Comparison of ENCODE assay signal across 19 mouse cellular contexts in the genomic region with DNA sequence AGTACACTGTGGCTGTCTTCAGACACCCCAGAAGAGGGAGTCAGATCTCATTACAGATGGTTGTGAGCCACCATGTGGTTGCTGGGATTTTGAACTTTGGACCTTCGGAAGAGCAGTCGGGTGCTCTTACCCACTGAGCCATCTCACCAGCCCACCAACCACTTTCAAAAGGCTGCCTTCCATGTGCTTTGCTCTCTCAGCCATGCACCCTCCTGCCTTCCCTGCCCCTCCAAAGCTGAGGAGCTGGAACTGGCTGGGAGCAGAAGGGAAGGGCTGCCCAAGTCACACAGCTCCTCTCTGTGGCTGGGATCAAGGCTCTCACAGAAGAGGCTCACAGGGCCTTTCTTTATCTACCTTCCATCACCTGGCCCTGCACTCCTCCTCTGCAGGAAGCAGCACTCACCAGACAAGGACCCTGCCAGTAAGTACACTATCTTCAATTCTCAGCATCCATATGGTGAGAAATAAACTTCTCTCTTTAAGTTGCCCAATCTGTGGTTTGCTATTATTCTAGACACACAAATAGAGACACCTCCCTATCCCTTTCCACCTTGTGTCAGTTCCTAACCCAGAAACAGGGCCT. TPM values are rescaled to one million over a fixed set of nuclear protein-coding genes. Genes with fewer than 3 reads are reported as not detected.
DNase-seq lines count a peak whose midpoint lies in the region; ATAC-seq lines count a peak whose summit lies in the region.
"Had no signal": no experiment of that assay in that cellular context is flagged by ENCODE, and none has a peak within 500 bp of the region (broad histone marks: within the 10 kb centered on the region; RNA-seq: fewer than 3 reads in every experiment).

No protein-coding gene starts in this region.

- WGBS in heart, embryonic 10.5 days = 71% methylated on average over 2 of the region's 2 CpGs
- 51% methylated on average over 2 of the region's 2 CpGs for WGBS in liver, embryonic 15.5 days (ENCODE audit: insufficient replicate concordance)

- H3K9me3 ChIP-seq in heart, embryonic 10.5 days = no peaks in the 10 kb centered on the region
- no peaks in the 10 kb centered on the region for H3K9me3 ChIP-seq in liver, embryonic 15.5 days (replicated peaks)
- H3K9me3 ChIP-seq: forebrain, embryonic 13.5 days; midbrain, embryonic 15.5 days had no signal

- DNase-seq in heart, embryonic 10.5 days (ENCODE audit: low spot score) = peak; percentile 82
- no peak for DNase-seq in heart, postnatal 14 days
- peak; percentile 75 for DNase-seq in 416B (ENCODE audit: low read depth)
- DNase-seq in spleen, adult 18-20 months = no peak
- no peak for DNase-seq in testis, postnatal 14 days (ENCODE audit: low spot score)
- no peak for DNase-seq in embryo, embryonic 10.5 days (ENCODE audit: low spot score)
- DNase-seq: cerebellum, adult 18-20 months; heart, postnatal 10 days; kidney, postnatal 10 days; lung, postnatal 36 days; thymus, adult 18-20 months had no signal

- no peaks in the 10 kb centered on the region for H3K27me3 ChIP-seq in heart, embryonic 10.5 days (ENCODE audit: insufficient read depth, poor library complexity, severe bottlenecking)
- H3K27me3 ChIP-seq in liver, embryonic 15.5 days = no peaks in the 10 kb centered on the region
- H3K27me3 ChIP-seq: forebrain, embryonic 13.5 days; midbrain, embryonic 15.5 days had no signal

- H3K4me3 ChIP-seq in heart, embryonic 10.5 days = no peak overlapping the region
- no peak overlapping the region for H3K4me3 ChIP-seq in liver, embryonic 15.5 days (replicated peaks)
- H3K4me3 ChIP-seq: forebrain, embryonic 13.5 days; midbrain, embryonic 15.5 days had no signal

- peaks cover 34% of the 10 kb centered on the region for H3K4me1 ChIP-seq in heart, embryonic 10.5 days
- H3K4me1 ChIP-seq in liver, embryonic 15.5 days (replicated peaks) = peaks cover 62% of the 10 kb centered on the region

- peaks cover 12% of the 10 kb centered on the region; the same call in 1 of the 2 replicates for H3K36me3 ChIP-seq in heart, embryonic 10.5 days
- peaks cover 67% of the 10 kb centered on the region for H3K36me3 ChIP-seq in liver, embryonic 15.5 days (replicated peaks)
- H3K36me3 ChIP-seq: midbrain, embryonic 15.5 days had no signal

- intact Hi-C loops in heart, postnatal 14 days (cut with DNase I) = loop anchor here (5.0 kb wide), 1 partner anchor 50 kb away; a partner anchor contains a TSS

- ATAC-seq in erythroblast, adult 5-6 weeks (replicated peaks; ENCODE audit: low FRiP score, poor library complexity, severe bottlenecking) = peak; percentile 47; the same call in 1 of the 2 replicates
- ATAC-seq in liver, embryonic 15.5 days (ENCODE audit: insufficient read depth) = peak; percentile 94
- ATAC-seq: forebrain, embryonic 13.5 days; hindbrain, postnatal 0 days; midbrain, embryonic 15.5 days had no signal

- peak overlapping the region; percentile 29; the same call in 1 of the 2 replicates for H3K27ac ChIP-seq in heart, embryonic 10.5 days
- H3K27ac ChIP-seq in liver, embryonic 15.5 days (replicated peaks) = peak overlapping the region; percentile 85
- H3K27ac ChIP-seq: forebrain, embryonic 13.5 days; hindbrain, postnatal 0 days; midbrain, embryonic 15.5 days had no signal

- peak overlapping the region; percentile 35 for H3K4me2 ChIP-seq in liver, embryonic 15.5 days
- H3K4me2 ChIP-seq: forebrain, embryonic 13.5 days; midbrain, embryonic 15.5 days had no signal

- peak overlapping the region; percentile 11; the same call in 1 of the 2 replicates for H3K9ac ChIP-seq in liver, embryonic 15.5 days
- H3K9ac ChIP-seq: forebrain, embryonic 13.5 days; midbrain, embryonic 15.5 days had no signal

RNA-seq across cellular contexts. Expression of a gene that starts 33.6 kb away (rescaled TPM):
- 220 and 292 TPM in 2 replicates for polyA plus RNA-seq in heart, embryonic 10.5 days (2016; fragmentation: Nextera tagmentation; extraction: Ambion mirVana)
- total RNA-seq in heart, postnatal 14 days (2021) = 100 to 1,000 TPM; 121 to 137 TPM
- 144 and 179 TPM in 2 replicates for total RNA-seq in erythroblast, adult 5-6 weeks (2015; ENCODE audit: low replicate concordance)
- total RNA-seq in erythroblast, adult 5-6 weeks (2017; ENCODE audit: low replicate concordance) = 79.9 and 94.5 TPM in 2 replicates
- polyA plus RNA-seq in liver, embryonic 15.5 days (2015; fragmentation: Nextera tagmentation; extraction: Ambion mirVana) = 141 and 142 TPM in 2 replicates

RNA-seq across cellular contexts. Expression of a gene that starts 51.1 kb away (rescaled TPM):
- polyA plus RNA-seq in heart, embryonic 10.5 days (2016; fragmentation: Nextera tagmentation; extraction: Ambion mirVana) = 20.0 and 23.0 TPM in 2 replicates
- total RNA-seq in heart, postnatal 14 days (2021) = 10 to 100 TPM; 17.9 to 19.5 TPM
- 23.4 and 34.3 TPM in 2 replicates for total RNA-seq in erythroblast, adult 5-6 weeks (2015; ENCODE audit: low replicate concordance)
- total RNA-seq in erythroblast, adult 5-6 weeks (2017; ENCODE audit: low replicate concordance) = 24.2 and 34.2 TPM in 2 replicates
- 6.9 and 7.5 TPM in 2 replicates for polyA plus RNA-seq in liver, embryonic 15.5 days (2015; fragmentation: Nextera tagmentation; extraction: Ambion mirVana)

RNA-seq across cellular contexts. Expression of a gene that starts 52.1 kb away (rescaled TPM):
- 26.7 and 49.9 TPM in 2 replicates for polyA plus RNA-seq in heart, embryonic 10.5 days (2016; fragmentation: Nextera tagmentation; extraction: Ambion mirVana)
- 100 to 1,000 TPM; 247 to 264 TPM for total RNA-seq in heart, postnatal 14 days (2021)
- total RNA-seq in erythroblast, adult 5-6 weeks (2015; ENCODE audit: low replicate concordance) = not detected in 2 replicates
- not detected in 2 replicates for total RNA-seq in erythroblast, adult 5-6 weeks (2017; ENCODE audit: low replicate concordance)
- polyA plus RNA-seq in liver, embryonic 15.5 days (2015; fragmentation: Nextera tagmentation; extraction: Ambion mirVana) = not detected in 2 replicates
- total RNA-seq: left cerebral cortex, postnatal 14 days; liver, adult 2 months had no signal
- polyA plus RNA-seq: embryonic facial prominence, embryonic 14.5 days; forebrain, embryonic 13.5 days; hindbrain, postnatal 0 days; liver, adult 2 months; midbrain, embryonic 15.5 days had no signal

Comparison
In these comparisons a context has a peak if more than half of its experiments do, and no peak if none do; other contexts are left out.
1. DNase-seq: peak in heart, embryonic 10.5 days (single experiment) and 416B (single experiment); none in heart, postnatal 14 days (0 of 2), spleen, adult 18-20 months (0 of 2), testis, postnatal 14 days (single experiment) and embryo, embryonic 10.5 days (single experiment).
2. RNA of a gene that starts 52.1 kb away (total RNA-seq): 247 to 264 TPM in heart, postnatal 14 days; not detected in erythroblast, adult 5-6 weeks; every median in the first group is over 100 times any median in the second.